Mouse (Mus musculus) kidney, postnatal 10 days (tissue): ENCODE data around the gene Pum2.
"Not testable (repeated sequence)": the region's sequence is repeated elsewhere in the genome, so short reads cannot be mapped to it uniquely, and the experiment has no call there.

Experiments used
- DNase-seq: peaks from one replicate; pipeline ENCODE4 v3.0.0; 2021; ENCODE audit warnings: mixed read lengths

The Pum2 gene

DNA sequence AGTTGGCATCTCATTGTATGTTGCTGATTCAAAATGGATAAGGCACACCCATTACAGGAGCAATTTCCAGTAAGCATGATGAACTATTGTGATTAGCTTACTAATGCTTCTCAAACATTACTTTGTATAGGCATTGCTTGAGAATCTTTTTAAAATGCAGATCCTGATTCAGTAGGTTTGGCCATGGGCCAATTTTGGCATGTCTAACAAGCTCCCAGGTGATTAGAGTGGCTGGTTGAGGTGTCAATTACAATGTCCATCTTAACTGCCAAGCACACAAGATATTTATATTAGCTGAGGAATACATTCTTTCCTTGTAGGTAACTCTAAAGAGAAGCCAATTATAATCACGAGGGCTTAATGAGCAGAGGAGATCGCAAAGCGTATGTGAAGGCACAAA is 4.1 kb upstream of the Pum2 start:
- DNase-seq, result no peak

DNA sequence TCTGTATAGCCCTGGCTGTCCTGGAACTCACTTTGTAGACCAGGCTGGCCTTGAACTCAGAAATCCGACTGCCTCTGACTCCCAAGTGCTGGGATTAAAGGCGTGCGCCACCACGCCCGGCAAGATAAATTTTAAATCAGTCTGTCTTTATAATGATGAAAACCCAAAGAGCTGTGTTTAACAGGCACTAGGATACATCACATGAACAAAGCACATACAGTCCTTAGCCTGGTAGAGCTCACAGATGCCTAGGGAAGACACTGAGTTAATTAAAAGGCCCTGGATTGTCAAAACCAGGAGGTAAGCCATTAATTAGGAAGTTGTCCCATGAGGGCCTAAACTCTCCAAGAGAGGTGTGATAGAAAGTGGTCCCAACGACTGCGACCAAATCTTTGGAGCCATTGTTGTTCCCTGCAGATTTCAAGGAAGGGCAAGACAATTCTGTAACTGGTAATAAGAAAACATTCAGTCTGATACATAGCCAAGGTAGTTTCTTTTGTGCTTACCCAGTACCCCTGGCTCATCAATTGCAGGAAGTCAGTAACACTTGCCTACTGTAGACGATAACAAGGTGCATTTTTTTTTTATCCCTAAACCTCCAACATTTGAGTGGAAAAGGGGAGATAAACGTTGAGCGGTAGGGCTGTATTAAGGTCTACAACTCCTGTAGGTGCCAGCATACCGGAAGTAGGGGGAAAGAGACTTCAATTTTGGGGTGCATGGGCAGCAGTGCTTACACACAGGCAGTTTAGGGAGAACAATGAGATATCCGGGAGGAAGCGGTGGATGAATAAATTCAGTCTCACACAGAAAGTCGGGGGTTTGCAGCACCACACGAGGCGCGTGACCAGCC is 587 bp upstream of the Pum2 start:
- no peak for DNase-seq

DNA sequence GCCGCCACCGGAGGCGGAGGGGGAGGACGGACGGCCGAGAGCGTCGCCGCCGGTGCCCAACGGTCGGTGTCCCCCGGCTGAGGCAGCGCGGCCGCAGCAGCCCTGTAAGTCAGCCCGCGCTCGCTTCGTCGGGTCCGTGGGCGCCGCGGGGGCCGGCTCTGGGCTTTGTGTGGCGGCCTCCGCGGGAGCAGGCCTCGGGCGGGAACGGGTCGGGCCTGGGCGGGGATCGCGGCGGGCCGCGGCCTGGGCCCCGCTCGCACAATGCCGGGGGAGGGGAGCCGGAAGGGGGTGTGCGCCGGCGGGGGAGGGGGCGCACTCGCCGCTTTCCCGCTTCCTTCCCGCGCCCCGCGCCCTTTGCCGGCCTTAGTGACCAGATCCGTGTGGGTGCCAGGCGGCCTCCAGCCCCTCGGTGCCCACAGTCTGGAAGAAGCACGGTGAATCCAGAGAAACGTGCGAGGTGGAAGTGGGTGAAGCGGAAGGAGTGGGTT is 487 bp downstream of the Pum2 start:
- peak; percentile 78 for DNase-seq

DNA sequence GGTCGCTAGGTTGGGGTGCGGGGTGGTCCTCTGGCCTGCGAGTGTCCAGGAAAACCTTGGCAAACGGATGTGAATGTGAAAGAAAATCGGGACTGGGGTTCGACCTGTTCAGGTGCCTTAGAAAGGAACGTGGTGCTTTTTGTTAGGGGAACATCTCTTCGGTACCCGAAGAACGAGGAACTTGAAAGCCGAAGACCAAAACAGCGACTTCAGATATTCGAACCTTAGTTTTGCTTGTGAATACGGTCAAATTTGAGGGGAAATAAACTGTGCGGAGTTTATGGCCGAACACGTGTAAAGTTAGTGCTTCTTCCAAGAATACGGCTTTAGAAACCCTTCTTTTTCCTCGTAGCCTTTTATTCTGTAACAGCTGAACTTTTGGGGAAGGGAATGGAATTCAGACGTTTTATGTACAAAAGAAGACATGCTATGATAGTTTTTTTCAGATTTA is 982 bp downstream of the Pum2 start:
- DNase-seq, result no peak

DNA sequence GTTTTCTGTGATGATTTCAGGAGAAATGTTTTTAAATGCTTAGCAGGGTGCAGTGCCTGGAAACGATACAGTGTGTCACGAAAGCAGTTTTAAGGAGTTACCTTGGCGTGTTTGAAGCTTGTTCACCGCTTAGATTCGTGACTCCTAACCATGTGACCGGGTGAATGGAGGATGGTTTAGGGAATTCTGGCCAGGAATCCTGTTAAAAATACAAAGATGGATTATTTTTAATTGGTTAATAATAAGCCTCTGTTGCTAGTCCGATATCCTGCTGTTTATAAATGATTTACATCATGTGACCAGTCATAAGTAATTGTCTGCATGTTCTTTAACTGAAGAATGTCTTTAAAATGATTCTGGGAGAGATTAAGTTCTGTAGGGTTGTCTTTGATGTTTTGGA is 1.4 kb downstream of the Pum2 start:
- no peak for DNase-seq

DNA sequence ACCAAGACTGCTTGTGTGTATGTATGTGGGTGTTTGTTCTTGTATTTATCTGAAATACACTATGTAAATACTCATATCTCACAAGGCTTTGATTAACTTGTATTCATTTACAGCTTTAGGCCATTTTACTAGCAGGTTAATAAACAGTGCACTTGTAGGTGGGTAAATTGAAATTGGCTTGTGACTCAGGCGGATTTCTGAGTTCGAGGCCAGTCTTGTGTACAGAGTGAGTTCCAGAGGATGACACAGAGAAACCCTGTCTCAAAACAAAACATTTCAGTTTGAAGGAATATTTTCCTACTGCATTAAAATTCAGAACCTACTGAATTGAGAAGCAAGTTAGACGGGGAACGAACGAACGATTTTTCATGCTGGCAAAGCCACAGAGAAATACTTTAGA is 2.4 kb downstream of the Pum2 start:
- DNase-seq, result no peak

DNA sequence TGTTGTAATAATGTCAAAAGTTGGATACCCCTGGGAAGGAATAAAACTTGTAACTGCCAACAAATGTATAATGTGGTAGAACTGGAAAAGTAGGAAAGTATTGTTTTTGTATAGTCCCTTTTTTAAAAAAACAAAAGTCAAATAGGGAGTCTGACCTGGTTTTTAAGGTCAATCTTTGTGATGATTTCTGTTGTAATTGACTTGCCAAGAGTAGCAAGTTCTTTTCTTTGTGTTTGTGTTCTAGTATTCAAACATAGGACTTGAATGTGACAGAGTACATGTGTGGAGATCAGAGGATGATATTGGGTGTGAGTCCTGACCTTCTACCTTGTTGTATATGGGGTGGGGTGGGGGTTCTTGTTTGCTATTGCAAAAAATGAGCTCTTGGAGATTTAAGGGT is 4.0 kb downstream of the Pum2 start:
- DNase-seq, result no peak

DNA sequence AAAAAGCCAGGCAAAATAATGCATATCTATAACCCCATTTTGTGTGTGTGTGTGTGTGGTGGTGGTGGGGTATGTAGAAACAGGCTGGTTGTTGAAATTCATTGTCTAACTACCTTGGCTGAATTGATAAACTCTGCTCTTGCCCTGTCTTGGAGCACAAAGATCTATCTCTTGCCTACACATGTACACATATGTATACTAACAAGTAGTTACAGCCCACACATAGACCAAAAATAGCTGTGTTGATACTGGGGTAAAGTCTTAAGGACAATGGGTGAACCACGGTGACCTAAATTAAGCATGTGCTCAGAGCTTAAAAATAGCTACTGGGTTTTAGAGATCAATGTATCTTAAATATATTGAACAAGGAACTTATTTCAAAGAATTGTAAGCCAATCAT is 10.3 kb downstream of the Pum2 start:
- no peak for DNase-seq

DNA sequence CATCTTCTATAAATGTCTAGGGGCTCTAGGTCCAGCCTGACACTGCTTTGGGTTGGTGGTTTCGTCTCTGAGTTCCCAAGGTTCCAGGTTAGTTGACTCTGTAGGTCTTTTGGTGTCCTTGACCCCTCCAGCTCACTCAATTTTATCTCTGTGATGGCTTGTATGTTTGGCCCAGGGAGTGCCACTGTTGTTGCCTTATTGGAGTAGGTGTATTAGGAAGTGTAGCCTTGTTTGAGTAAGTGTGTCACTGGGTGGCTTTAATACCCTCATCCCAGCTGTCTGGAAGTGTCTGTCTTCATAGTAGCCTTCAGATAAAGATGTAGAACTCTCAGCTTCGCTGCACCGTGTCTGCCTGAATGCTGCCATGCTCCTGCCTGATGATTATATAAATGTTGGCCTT is 11.1 kb downstream of the Pum2 start:
- DNase-seq, result no peak

DNA sequence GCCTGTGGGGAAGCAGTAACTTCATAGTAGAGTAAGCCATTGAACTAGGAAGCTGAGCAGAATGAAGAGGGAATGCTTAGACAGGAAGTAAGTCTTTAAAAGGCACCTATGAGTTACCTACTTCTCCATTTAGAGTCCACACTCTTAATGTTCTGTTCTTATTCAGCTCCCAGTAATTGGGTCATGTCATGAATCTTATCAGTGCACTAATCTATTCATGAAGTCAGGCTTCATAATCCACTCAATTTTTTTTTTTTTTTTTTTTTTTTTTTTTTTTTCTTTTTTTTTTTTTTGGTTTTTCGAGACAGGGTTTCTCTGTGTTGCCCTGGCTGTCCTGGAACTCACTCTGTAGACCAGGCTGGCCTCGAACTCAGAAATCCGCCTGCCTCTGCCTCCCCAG is 15.9 kb downstream of the Pum2 start:
- DNase-seq, result not testable (repeated sequence)

DNA sequence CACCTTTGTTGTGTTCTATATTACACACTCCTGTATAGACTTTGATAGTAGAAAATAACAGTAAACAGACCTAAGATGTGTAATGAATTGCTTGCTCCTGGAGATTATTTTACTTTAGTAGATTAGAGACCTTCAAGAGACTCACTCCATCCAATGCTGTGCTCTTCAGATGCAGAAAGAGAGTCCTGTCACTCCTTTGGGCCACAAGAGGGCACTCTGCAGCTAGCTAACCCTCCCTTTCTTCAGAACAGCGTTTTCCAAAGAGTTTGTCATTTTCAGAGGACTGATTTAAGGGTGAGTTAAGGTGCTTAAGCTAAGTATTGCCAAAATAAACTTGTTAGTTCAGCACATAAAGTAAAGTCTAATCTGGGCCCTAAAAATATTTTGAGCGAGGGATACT is 25.0 kb downstream of the Pum2 start:
- DNase-seq, result peak; percentile 73

DNA sequence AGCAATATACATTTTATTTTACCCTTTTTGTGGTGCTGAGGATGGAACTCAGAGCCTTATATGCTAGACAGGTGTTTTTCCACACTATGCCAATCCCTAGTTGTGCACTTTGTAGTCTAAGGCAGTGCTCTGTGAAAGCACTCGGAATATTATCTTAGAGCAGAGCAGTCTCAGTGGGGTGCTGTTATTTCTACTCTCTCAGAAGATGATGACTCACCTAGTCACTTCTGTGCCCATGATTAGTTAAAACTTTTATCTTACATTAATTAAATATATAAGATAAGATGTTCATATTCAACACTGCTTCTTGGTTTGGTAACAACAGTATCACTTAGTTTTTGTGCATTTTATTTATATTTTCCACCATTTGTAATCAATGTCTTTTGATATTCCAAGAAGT is 30.1 kb downstream of the Pum2 start:
- DNase-seq, result no peak

DNA sequence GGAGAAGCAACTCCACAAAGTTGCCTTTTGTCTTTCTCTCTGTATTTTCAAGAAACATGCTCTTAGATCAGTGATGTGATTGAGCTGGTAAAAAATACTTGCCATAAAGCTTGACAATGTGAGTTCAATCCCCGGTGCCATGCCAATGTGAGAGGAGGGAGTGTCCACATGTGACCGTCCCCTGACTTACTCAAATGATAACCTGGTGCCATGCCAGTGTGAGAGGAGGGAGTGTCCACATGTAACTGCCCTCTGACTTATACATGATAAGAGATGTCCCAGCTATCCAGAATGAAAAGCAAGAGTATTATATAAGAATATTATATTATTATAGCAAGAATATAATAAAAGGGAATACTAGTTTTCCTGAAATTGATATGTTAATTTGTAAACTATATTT is 34.9 kb downstream of the Pum2 start:
- DNase-seq, result no peak

DNA sequence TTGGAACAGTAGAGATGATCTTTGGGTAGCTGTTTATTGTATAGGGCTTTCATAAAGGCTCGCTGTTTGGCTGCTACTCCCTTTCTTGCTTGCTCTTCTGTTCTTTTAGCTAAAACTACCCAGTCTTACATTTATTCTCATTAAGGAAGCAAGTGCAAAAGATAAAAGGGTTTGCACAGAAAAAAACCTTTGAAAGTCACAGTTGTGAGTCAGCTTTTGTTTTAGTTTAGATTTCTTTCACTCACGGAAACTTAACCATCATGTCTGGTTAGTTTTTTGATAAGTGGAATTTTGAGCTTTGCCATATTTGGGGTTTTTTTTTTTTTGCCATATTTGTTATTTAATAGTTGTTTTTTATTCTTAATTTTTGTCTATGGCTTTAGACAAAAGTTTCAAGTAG is 38.7 kb downstream of the Pum2 start:
- no peak for DNase-seq

DNA sequence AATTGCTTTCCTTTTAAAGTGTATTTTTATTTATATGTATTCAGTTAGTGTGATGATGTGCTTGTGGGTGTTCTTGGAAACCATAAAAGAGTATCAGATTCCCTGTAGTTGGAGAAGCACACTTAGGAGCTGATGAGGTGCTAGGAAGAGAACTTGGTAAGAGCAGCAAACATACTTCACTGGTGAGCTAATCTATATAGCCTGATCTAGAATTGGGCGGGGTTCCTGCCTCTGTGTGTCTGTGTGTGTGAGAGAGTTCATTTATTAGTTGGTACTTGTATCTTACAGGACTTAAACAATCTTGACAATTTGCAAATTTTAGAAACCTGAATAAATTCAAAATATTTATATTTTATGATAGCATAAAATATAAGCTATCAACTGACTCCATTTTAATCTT is 42.2 kb downstream of the Pum2 start:
- DNase-seq, result no peak

DNA sequence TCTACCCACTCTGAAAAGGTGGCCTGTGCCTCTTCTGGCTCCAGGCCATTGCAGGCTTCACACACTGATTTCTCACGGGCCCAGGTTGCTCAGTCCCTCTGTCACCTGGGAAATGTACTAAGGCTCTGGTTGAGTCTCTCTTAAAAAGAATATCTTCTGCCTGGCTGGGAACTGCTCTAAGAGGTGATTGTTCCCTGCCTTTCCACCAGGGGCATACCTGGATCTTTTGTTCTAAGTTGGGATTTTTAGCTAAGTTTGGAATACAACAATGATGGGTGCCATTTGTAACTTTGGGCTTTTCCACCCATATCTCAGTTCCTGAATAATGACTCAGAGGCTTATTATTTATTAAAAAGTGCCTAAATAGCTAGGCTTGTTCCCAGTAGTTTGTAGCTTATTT is 53.0 kb downstream of the Pum2 start:
- DNase-seq, result no peak

DNA sequence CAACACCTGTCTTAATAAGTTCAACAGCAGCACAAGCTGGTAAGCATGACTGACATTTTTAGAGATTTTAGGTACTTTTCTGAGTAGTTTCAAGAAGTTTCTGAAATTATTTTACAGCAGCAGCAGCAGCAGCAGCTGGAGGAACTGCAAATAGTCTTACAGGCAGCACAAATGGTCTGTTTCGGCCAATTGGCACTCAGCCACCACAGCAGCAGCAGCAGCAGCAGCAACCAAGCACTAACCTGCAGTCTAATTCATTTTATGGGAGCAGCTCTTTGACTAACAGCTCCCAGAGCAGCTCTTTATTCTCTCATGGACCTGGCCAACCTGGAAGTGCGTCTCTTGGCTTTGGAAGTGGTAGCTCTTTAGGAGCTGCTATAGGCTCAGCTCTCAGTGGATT is 54.8 kb downstream of the Pum2 start:
- DNase-seq, result peak; percentile 63

DNA sequence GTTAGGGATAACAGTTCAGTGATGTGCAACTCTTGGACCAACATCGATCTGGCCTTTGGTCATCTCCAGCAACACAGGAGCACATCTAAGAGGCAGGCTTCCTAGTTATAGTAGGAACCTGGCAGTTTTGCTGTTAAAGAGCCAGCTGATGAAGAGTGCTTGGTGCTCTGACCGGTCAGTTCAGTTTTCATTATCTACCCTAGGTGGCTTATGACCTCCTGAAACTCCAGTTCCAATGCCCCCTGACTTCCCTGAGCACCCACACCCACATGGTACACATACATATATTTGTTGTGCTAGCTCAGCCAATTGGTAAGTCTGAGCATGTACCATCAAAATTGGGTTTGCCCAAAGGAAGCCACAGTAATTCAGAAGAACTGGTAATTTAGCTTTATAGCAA is 79.7 kb downstream of the Pum2 start:
- no peak for DNase-seq

DNA sequence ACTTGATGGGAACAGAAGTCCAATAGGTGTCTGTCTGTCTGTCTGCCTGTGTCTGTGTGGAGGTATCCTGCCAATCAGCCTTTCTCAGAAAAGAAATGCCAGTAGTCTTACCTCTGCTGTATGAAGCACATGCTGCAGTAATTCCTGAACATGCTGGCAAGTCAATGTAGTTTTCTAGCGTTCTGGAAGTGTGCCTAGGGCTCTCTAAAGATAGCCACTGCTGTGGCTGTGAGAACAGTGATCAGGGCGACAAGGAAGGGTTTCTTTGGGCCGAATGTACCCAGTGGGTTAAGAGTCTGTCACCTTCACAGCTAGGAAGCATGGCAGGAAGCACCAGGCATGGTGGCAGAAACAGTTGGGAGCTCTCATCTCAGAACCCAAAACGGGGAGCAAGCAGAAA is 80.2 kb downstream of the Pum2 start:
- DNase-seq, result peak; percentile 3

DNA sequence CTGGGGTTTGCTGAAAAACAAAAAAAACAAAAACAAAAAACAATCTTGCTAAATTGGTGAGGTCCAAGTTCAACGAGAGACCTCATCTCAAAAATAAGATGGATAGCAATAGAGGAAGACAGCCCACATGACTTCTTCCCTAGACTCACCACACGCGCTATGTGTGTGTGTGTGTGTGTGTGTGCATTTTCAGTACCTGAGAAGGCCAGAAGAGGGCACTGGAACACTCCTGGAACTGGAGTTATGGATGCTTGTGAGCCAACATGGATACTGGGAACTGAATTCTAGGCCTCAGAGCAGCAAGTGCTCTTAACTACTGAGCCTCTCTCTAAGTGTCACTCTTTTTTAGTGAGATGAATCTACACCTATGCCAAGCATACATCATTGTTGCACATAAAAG is 84.1 kb downstream of the Pum2 start:
- peak; percentile 3 for DNase-seq

DNA sequence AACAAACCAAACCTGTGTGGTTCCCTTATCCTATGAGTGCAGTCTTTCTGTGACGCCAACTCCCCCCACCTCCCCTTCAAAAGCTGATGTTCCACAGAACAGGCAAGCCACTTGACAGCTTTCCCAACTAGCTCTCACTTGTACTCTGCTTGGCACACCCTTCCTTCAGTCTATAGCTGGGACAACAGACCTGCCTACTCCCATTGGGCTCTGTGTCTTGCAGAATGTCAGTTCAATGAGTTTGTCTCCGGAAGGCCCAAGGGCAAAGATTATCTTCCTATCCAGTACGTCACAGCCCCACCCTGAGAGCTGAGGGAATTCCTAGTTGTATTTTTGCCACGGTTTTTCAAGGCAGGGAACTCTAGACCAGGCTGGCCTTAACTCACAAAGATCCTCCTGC is 85.2 kb downstream of the Pum2 start:
- peak; percentile 5 for DNase-seq

DNA sequence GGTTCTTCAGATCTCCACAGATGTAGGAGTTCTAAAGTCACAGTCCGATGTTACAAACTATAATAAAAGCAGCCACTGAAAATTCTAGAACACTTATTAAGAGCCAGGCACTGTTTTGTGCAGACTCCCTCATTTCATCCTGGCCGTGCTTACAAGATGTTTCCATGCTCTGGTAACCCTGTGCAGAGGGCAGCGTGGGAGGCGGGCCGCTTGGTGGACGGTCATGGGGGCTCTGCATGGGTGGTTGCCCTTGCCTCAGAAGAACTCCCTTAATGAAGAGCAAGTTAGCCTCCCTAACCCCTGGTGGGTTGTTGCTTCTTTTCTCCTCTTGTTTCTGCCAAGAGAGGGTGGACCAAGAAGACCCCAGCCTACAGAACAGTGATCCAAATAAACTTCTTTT is 85.8 kb downstream of the Pum2 start:
- peak; percentile 28 for DNase-seq

DNA sequence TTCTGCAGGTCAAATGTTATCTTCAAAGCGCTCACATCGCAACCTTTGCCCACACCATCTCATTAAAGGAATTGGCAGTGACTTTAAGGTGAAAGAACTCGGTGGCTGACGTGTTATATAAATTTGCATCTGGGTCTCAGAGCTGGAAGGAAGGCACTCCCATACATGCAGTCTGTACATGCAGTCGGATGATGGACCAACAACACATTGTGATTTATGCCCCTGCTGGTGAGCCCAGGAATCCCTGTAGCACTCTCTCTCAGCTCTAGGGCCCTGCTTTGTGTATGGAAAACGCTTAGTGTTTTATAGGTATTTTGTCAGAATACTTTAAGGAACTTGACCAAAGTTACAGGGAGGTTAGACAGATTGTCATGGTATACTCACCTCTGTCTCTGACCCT is 86.6 kb downstream of the Pum2 start:
- peak; percentile 3 for DNase-seq

DNA sequence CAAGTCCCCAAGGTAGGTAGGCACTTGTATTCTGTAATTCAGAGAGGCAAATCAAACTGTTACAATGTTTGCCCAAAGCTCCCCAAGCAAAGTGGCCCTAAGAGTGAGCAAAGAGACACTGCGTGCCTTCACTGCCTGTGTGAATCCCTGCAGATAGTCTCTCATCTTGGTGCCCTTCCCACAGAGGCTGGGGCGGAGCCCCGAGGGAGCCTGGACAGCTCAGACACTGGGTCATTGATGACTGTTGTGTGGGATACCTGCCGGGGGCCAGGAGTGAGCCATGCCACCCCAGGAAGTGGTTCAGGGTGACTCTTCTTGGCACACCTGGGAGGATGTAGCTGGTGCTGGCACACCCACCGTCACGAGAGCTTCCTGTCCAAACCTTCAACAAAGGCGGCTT is 87.1 kb downstream of the Pum2 start:
- DNase-seq, result peak; percentile 2

DNA sequence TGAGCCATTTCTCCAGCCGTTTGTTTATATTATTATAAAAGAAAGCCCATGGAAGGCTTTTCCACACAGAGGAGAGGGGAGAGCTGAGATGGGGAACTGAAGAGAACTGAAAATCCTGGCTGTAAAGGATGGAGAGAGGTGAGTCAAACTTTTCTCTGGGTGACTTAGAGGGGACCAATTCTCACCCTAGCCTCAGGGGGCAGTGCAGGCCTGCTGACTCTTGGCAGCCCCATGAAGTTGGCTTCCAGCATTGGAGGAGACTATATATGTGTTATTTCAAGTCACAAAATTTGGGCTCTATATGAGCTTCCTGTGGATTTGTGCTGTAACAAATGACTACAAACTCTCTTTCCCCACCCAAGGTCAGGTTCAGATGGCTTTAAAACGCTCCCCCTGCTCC is 88.7 kb downstream of the Pum2 start:
- DNase-seq, result peak; percentile 42
